Mouse (Mus musculus) hindbrain, embryonic 11.5 days (tissue): ENCODE data around the gene Gnaq. TPM values are rescaled to one million over a fixed set of nuclear protein-coding genes. Genes with fewer than 3 reads are reported as not detected.

Experiments
- ATAC-seq: fragments of 200-750 bp; cut with Nextera tagmentation; 2 replicates; pipeline ENCODE4 v1.8.0; 2017; ENCODE audit warnings: mild to moderate bottlenecking, moderate TSS enrichment, moderate library complexity; ENCODE audit not compliant: low FRiP score
- DNase-seq: peaks from one replicate; pipeline ENCODE4 v3.0.0-alpha.2; 2015; ENCODE audit warnings: low spot score
- H3K27ac ChIP-seq: fragments of 300-500 bp; sonication (generic); 2 replicates; pipeline ENCODE4 v1.5.1; 2014; ENCODE audit warnings: mild to moderate bottlenecking, low read depth, low read length
- H3K27me3 ChIP-seq: fragments of 300-500 bp; sonication (generic); 2 replicates; pipeline ENCODE4 v1.6.1; 2014; ENCODE audit warnings: mild to moderate bottlenecking, low read length, moderate library complexity, mixed read lengths; ENCODE audit not compliant: control insufficient read depth, insufficient read depth
- H3K36me3 ChIP-seq: fragments of 300-500 bp; sonication (generic); 2 replicates; pipeline ENCODE4 v1.6.1; 2014; ENCODE audit warnings: mild to moderate bottlenecking, low read length, moderate library complexity, mixed read lengths; ENCODE audit not compliant: control insufficient read depth, insufficient read depth
- H3K4me1 ChIP-seq: fragments of 300-500 bp; sonication (generic); replicated peaks from 2 replicates; pipeline ENCODE4 v1.6.1; 2014; ENCODE audit warnings: low read length, mixed read lengths; ENCODE audit not compliant: control insufficient read depth, insufficient read depth
- H3K4me2 ChIP-seq: fragments of 300-500 bp; sonication (generic); replicated peaks from 2 replicates; pipeline ENCODE4 v1.6.1; 2014; ENCODE audit warnings: mild to moderate bottlenecking, low read depth, low read length
- H3K4me3 ChIP-seq: fragments of 300-500 bp; sonication (generic); 2 replicates; pipeline ENCODE4 v1.5.1; 2014; ENCODE audit warnings: low read depth, low read length
- H3K9ac ChIP-seq: fragments of 300-500 bp; sonication (generic); 2 replicates; pipeline ENCODE4 v1.6.1; 2014; ENCODE audit warnings: low read depth, low read length
- H3K9me3 ChIP-seq: fragments of 300-500 bp; sonication (generic); 2 replicates; pipeline ENCODE4 v1.6.1; 2016; ENCODE audit warnings: low read length; ENCODE audit not compliant: control insufficient read depth
- WGBS: fragments of 180-500 bp; shearing (Covaris S2); extraction: QIAGEN DNeasy Blood & Tissue Kit; methylation state at CpG from one replicate; pipeline ENCODE4 v1.1.7; 2014; 5-methylcytosine and 5-hydroxymethylcytosine counted together
- polyA plus RNA-seq: library from polyadenylated mRNA; unstranded; fragments of >200 nt; fragmentation: Nextera tagmentation; extraction: Ambion mirVana; gene quantifications from 2 replicates; pipeline ENCODE4 v1.2.1, GENCODE M21; 2014

The Gnaq gene
- polyA plus RNA-seq, 1 experiment from 2014 or later, result 23.2 TPM

GRCm38 (mm10) chr19:16173721-16174120 lies 41.1 kb downstream of the Gnaq start:
- Histone ChIP-seq H3K4me1 (no peaks in the 10 kb centered on the region; the same call in 1 of the 2 replicates), H3K4me3 (no peak overlapping the region), H3K9me3 (no peaks in the 10 kb centered on the region), H3K27me3 (no peaks in the 10 kb centered on the region), H3K9ac (no peak overlapping the region), H3K4me2 (no peak overlapping the region), H3K27ac (no peak overlapping the region), H3K36me3 (no peaks in the 10 kb centered on the region)
- no peak for ATAC-seq
- WGBS, result 50% methylated on average over 9 of the region's 9 CpGs
- no peak for DNase-seq

- Histone ChIP-seq H3K4me3 (no peak overlapping the region), H3K9me3 (no peaks in the 10 kb centered on the region), H3K9ac (no peak overlapping the region), H3K27me3 (no peaks in the 10 kb centered on the region), H3K4me1 (no peaks in the 10 kb centered on the region), H3K4me2 (no peak overlapping the region), H3K27ac (no peak overlapping the region), H3K36me3 (no peaks in the 10 kb centered on the region)
- no peak for ATAC-seq
- 73% methylated on average over 5 of the region's 5 CpGs for WGBS
- no peak for DNase-seq
Measured at GRCm38 (mm10) chr19:16176426-16176825, 43.8 kb downstream of the Gnaq start.

GRCm38 (mm10) chr19:16177139-16177727 lies 44.6 kb downstream of the Gnaq start:
- ATAC-seq (no peak), DNase-seq (no peak)
- H3K27ac ChIP-seq, result no peak overlapping the region
- H3K27me3 ChIP-seq, result no peaks in the 10 kb centered on the region
- 87% methylated on average over 8 of the region's 8 CpGs for WGBS
- H3K36me3 ChIP-seq, result no peaks in the 10 kb centered on the region
- H3K4me2 ChIP-seq, result no peak overlapping the region
- H3K9ac ChIP-seq, result no peak overlapping the region
- no peaks in the 10 kb centered on the region for H3K9me3 ChIP-seq
- no peaks in the 10 kb centered on the region for H3K4me1 ChIP-seq
- no peak overlapping the region for H3K4me3 ChIP-seq

GRCm38 (mm10) chr19:16181258-16181657 lies 48.6 kb downstream of the Gnaq start:
- H3K27me3 ChIP-seq, result no peaks in the 10 kb centered on the region
- no peak for ATAC-seq

GRCm38 (mm10) chr19:16181852-16182475 lies 49.3 kb downstream of the Gnaq start:
- Histone ChIP-seq H3K9ac (no peak overlapping the region), H3K36me3 (no peaks in the 10 kb centered on the region), H3K27me3 (no peaks in the 10 kb centered on the region), H3K4me2 (no peak overlapping the region), H3K4me3 (no peak overlapping the region), H3K4me1 (no peaks in the 10 kb centered on the region), H3K9me3 (no peaks in the 10 kb centered on the region), H3K27ac (no peak overlapping the region)
- DNase-seq (no peak), ATAC-seq (no peak)
- WGBS, result 89% methylated on average over 7 of the region's 7 CpGs

More at GRCm38 (mm10) chr19:16181258-16181657, 48.6 kb downstream of the Gnaq start:
- WGBS, result 85% methylated on average over 3 of the region's 3 CpGs
- no peak overlapping the region for H3K27ac ChIP-seq
- DNase-seq, result no peak
- H3K9ac ChIP-seq, result no peak overlapping the region
- H3K9me3 ChIP-seq, result no peaks in the 10 kb centered on the region
- no peaks in the 10 kb centered on the region for H3K36me3 ChIP-seq
- no peak overlapping the region for H3K4me3 ChIP-seq
- H3K4me1 ChIP-seq, result no peaks in the 10 kb centered on the region
- no peak overlapping the region for H3K4me2 ChIP-seq

GRCm38 (mm10) chr19:16183592-16184365 lies 51.1 kb downstream of the Gnaq start:
- no peaks in the 10 kb centered on the region for H3K27me3 ChIP-seq
- H3K9me3 ChIP-seq, result no peaks in the 10 kb centered on the region
- ATAC-seq (no peak), DNase-seq (no peak)
- WGBS, result 85% methylated on average over 10 of the region's 10 CpGs
- H3K4me2 ChIP-seq, result no peak overlapping the region
- no peak overlapping the region for H3K4me3 ChIP-seq
- H3K27ac ChIP-seq, result no peak overlapping the region
- H3K4me1 ChIP-seq, result no peaks in the 10 kb centered on the region
- H3K36me3 ChIP-seq, result no peaks in the 10 kb centered on the region
- no peak overlapping the region for H3K9ac ChIP-seq

GRCm38 (mm10) chr19:16186984-16187383 lies 54.4 kb downstream of the Gnaq start:
- Histone ChIP-seq H3K4me1 (no peaks in the 10 kb centered on the region), H3K27ac (no peak overlapping the region), H3K4me2 (no peak overlapping the region), H3K36me3 (no peaks in the 10 kb centered on the region), H3K9me3 (no peaks in the 10 kb centered on the region), H3K4me3 (no peak overlapping the region), H3K27me3 (no peaks in the 10 kb centered on the region), H3K9ac (no peak overlapping the region)
- DNase-seq, result no peak
- ATAC-seq, result no peak
- 89% methylated on average over 3 of the region's 3 CpGs for WGBS

- ATAC-seq (no peak), DNase-seq (no peak)
- no peak overlapping the region for H3K4me3 ChIP-seq
- 83% methylated on average over 2 of the region's 2 CpGs for WGBS
- H3K4me1 ChIP-seq, result no peaks in the 10 kb centered on the region
- no peaks in the 10 kb centered on the region for H3K36me3 ChIP-seq
- H3K9ac ChIP-seq, result no peak overlapping the region
- no peaks in the 10 kb centered on the region for H3K27me3 ChIP-seq
- no peak overlapping the region for H3K27ac ChIP-seq
- H3K4me2 ChIP-seq, result no peak overlapping the region
- no peaks in the 10 kb centered on the region for H3K9me3 ChIP-seq
Measured at GRCm38 (mm10) chr19:16187952-16188351, 55.3 kb downstream of the Gnaq start.
